Mouse (Mus musculus) right cerebral cortex, adult 18-20 months (tissue): Measurements from ENCODE around the gene Arf3.

Experiments used
- DNase-seq: peaks from one replicate; pipeline ENCODE4 v3.0.0; 2022; ENCODE audit warnings: mixed read lengths

The Arf3 gene

DNA sequence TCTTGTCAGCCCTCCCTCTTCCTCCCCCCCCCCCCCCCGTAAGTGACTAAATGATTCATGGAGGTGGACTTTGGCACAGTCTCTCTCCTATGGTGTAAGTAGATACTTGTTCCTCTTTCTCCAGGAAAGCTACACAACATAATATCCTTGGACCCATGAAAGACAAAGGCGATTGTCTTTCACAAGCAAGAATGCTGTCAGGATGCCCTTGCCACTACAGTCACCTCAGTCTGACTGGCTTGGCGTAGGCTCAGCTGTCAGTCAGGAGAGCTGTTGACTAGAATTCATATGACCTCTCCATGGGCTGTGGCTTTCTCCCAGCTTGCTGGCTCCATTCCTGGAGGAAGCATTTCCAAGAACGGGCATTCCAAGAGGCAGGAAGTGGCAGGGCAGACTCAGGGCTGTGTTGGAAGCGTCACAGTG lies 48.8 kb downstream of the Arf3 start:
- DNase-seq = no peak

DNA sequence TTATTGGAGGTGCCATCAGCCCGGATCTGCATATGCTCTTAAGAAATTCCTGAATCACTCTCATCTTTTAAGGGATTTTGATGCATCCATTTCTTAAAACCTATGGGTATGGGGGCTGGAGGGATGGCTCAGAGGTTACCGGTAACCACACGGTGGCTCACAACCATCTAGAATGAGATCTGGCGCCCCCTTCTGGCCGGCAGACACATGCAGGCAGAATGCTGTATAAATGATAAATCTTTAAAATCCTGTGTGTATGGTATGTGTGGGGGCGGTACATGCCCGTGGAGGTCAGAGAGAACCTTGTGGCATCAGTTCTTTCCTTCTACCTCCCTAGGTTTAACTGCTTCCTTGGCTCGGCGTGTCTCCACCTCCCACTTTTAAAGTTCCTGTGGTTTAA lies 52.6 kb downstream of the Arf3 start:
- peak; percentile 73 for DNase-seq

DNA sequence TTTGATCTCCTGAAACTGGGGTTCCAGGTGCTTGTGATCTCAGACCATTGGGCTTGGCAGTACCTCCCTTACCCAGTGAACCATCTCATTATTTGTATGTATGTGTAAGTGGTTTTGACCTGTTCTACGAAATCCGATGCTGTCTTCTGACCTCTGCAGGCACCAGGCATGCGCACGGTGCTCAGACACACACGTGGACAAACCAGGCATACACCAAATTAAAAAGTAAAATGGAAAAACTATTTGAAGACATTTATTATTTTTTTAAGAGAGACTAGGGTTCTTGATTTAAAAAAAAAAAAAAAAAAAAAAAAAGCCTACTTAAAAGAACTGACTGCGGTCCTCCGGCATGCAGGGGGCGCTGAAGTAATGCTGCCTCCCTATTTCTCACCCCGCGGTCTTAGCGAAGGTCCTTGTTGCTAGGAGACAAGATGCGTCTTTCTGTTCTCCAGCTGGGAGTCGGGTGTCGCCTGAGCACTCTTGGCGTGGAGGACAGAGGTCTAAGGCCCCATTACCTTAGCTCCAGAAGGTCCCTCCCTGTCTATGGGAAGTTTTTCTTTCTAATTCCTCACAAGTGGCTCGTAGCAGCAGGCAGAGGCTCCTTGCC lies 55.1 kb downstream of the Arf3 start, which contains the start of gene Ccdc65:
Ccdc65 (plus strand) TSS at position 442 of the 607 bp plus-strand sequence.
- peak; percentile 88 for DNase-seq

DNA sequence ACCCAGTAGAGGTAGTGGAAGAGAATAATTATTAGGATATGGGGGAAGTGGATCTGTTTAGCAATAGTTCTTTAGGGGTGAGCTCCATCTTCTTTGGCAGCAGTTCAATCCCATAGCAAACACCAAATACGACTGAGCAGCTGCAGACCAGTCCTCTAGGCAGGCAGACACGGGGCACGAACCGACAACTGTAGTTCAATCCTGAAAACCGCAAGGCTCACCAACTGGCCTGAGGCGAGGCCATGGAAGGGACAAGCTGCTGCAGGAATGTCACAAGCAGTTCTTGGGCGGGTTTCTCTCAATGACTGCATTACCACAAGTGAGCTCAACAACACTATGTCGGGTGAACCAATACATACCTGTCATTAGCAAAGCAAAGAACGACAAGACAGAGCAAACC lies 58.7 kb downstream of the Arf3 start:
- no peak for DNase-seq

DNA sequence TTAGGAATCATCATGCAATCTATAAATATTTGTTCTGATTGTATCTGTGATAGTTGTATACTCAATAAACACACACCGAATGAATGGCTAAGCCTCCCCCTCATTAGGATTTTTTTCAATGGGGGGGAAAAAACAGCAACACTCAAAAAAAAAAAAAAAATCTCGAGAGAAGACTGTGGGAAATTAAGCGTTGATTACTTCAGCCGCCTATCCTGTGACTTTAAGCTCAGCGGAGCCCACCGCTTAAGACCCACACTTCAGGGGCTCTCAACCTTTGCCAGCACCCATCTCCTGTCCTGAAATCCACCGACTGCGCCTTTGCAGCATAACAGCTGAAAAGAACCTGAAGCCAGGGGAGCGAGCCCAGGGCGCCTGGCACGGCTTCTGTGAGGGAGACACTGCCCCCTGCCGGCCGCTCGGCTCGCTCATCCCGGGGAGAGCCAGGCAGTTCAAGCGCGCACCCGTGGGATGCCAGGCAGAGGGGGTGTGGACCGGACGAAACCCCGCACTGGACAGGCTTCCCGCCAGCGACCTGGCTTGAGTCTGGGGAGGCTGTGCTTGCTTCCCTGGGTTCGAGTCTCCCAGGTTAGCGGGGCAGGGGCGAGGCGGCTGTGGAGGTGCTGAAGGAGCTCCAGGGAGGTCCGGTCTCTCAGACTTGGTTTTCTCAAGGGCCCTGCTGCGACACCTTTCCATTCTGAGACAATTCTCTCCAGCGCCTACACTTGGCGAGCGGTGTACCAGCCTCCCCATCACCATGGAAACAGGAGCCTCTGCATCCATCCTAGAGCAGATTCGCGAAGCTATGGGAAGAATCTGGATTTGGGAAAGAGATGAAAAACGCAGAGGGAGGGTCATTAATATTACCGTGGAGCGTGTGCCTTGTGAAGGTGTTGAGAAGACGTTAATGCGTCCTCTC lies 63.6 kb downstream of the Arf3 start:
- peak; percentile 92 for DNase-seq

DNA sequence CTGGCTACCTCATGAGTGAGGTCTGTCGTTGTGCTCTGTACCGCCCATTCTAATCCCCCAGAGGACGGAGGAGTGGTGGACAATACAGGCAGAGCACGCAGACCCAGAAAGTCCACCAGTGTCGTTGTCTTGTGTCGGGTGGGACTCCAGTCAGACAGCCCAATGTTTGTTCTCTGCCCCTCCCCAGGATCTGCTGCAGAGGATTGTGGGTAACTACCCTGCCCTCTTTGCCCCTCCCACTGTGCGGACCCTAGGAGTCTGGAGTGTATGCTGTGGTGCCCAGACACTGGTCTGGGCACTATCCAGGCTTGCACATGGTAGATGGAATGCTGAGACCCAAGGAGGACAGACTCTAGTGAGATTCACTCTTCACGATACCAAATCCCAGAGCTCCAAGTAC lies 66.8 kb downstream of the Arf3 start:
- no peak for DNase-seq

DNA sequence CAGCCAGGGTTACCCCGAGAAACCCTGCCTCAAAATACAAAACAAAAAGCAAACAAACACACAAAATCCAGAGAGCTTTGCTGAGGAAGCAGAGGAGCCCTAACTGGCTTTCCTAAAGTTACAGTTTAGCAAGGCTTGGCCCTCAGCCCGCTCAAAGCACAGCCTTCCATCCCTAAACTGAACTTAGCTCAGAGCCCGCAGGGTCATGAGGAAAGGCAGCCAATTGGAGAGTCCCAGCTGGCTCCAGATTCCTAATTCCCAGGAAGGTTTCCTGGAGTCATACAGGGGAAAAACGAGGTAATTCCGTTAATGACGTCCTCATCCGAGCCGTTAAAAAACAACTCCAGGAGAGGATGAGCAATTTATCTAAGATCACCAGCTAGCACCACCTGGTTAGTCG lies 67.3 kb downstream of the Arf3 start:
- no peak for DNase-seq

DNA sequence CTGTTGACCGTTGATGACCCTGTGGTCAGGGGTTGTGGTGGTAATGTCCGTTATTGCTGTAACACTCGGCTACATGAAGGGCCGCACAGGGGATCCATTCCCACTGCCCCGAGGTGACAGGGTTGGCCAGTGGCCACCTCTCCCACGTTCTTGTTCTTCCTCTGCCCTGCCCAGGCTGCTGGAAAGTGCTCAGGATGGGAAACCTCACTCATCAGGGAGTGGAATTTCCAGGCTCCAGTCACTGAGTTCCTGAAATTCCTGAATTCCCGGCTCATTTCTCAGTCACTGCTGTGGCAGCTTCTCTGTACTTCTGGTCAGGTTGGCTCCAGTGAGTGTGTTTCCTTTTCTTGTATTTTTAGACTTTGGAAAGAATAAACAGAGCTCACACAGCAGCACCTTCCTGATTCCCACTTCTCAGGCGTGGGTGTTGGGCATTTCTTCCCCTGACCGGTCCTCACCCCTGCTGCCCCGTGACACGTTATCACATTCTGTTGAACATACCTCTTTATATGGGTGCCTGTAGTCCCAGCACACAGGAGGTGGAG lies 70.8 kb downstream of the Arf3 start:
- DNase-seq = no peak

DNA sequence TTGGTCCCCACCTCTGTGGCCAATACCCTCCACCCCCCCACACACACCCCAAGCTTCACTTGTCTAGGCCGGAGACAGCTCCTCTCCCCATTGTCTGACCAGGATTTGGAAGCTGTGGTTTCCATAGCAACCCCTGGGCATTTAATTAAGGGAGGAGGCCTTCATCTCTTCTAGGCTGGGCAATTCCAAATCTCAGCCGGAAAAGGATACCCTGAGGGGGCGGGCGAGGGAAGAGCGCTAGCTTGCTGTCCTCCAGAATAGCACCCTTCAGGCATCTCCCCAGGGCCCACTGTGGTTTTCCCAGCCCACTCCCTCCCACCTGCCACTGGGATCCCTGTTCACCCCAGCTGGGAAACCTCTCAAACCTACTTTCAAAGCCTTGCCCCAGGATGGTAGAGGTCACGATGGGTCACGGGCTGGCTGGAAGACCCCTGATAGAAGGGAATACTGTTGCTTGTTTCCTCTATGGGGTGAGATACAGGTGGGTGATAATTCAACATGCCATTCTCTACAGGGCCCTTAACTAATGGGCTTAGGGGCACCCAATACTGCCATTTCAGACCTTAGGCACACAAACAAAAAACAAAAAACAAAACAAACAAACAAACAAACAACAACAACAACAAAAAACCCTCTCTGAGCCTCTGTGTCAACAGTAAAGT lies 71.4 kb downstream of the Arf3 start:
- DNase-seq = peak; percentile 57

DNA sequence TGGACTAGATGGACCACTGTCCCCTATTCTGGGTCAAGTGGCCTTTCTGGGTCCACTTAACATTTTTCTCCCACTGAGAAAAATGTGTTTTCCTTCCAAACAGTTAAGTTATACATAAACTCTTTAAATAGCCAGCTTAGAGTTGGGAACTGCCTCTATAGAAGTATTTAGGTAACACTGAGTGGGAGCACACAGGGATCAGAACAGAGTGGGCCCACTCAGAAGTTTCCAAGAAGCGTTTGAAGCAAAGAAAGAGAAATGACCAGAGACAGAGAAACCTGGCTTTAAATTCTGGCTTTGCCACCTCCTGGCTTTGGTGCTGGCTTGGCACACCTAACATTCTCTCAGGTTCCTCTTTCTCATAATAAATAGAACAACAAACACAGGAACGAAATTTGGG lies 73.3 kb downstream of the Arf3 start:
- DNase-seq = no peak
